Mouse (Mus musculus): Measurements from ENCODE around the gene Hbb-bh2. TPM values are rescaled to one million over a fixed set of nuclear protein-coding genes. Genes with fewer than 3 reads are reported as not detected.

The Hbb-bh2 gene
- polyA plus RNA-seq (2016; fragmentation: Nextera tagmentation; extraction: Ambion mirVana) = 0.50 TPM in 1 of 2 replicates, not detected in the other

GRCm38 (mm10) chr7:103840268-103840667 is at the start of gene Hbb-bh2:
Gene Hbb-bh2 (minus strand): TSS chr7:103840520.
- H3K4me3 ChIP-seq (replicated peaks) = no peak within 1 kb of the TSS
- WGBS = 75% methylated on average over 3 of the region's 3 CpGs
- no peak within 1 kb of the TSS for H3K4me2 ChIP-seq
- no peak within 1 kb of the TSS for H3K27ac ChIP-seq
- ATAC-seq (ENCODE audit: low FRiP score) = no peak
- no peaks in the 10 kb centered on the region for H3K27me3 ChIP-seq
- H3K9me3 ChIP-seq = no peaks in the 10 kb centered on the region
- no peaks in the 10 kb centered on the region for H3K36me3 ChIP-seq (replicated peaks)
- no peaks in the 10 kb centered on the region for H3K4me1 ChIP-seq
- no peak within 1 kb of the TSS for H3K9ac ChIP-seq

GRCm38 (mm10) chr7:103886152-103886551 is 45.8 kb upstream of the Hbb-bh2 start, which contains the start of gene Olfr66:
Gene Olfr66 (minus strand): TSS chr7:103886252.
- no peak within 1 kb of the TSS for H3K4me3 ChIP-seq (replicated peaks)
- no peaks in the 10 kb centered on the region for H3K27me3 ChIP-seq
- ATAC-seq (ENCODE audit: low FRiP score) = no peak
- no peaks in the 10 kb centered on the region for H3K9me3 ChIP-seq
- H3K4me2 ChIP-seq = no peak within 1 kb of the TSS
- no peak within 1 kb of the TSS for H3K27ac ChIP-seq
- no peaks in the 10 kb centered on the region for H3K36me3 ChIP-seq (replicated peaks)
- H3K9ac ChIP-seq = no peak within 1 kb of the TSS
- no peaks in the 10 kb centered on the region for H3K4me1 ChIP-seq

GRCm38 (mm10) chr7:103877093-103877492 is 36.8 kb upstream of the Hbb-bh2 start:
- Histone ChIP-seq H3K27ac (no peak overlapping the region), H3K27me3 (no peaks in the 10 kb centered on the region), H3K9me3 (no peaks in the 10 kb centered on the region), H3K4me3 (replicated peaks) (no peak overlapping the region), H3K4me2 (no peak overlapping the region), H3K4me1 (no peaks in the 10 kb centered on the region), H3K9ac (no peak overlapping the region), H3K36me3 (replicated peaks) (no peaks in the 10 kb centered on the region)
- WGBS = 85% methylated on average over 2 of the region's 2 CpGs
- ATAC-seq (ENCODE audit: low FRiP score) = no peak

- H3K36me3 ChIP-seq (replicated peaks) = no peaks in the 10 kb centered on the region
- no peak overlapping the region for H3K27ac ChIP-seq
- H3K4me1 ChIP-seq = no peaks in the 10 kb centered on the region
- H3K27me3 ChIP-seq = no peaks in the 10 kb centered on the region
- no peaks in the 10 kb centered on the region for H3K9me3 ChIP-seq
- no peak for ATAC-seq (ENCODE audit: low FRiP score)
- no peak overlapping the region for H3K9ac ChIP-seq
- WGBS = 62% methylated on average over 5 of the region's 5 CpGs
- no peak overlapping the region for H3K4me3 ChIP-seq (replicated peaks)
- H3K4me2 ChIP-seq = no peak overlapping the region
Observed at GRCm38 (mm10) chr7:103874451-103874850, 34.1 kb upstream of the Hbb-bh2 start.

GRCm38 (mm10) chr7:103873064-103873463 is 32.7 kb upstream of the Hbb-bh2 start:
- no peak overlapping the region for H3K4me2 ChIP-seq

GRCm38 (mm10) chr7:103870667-103871066 is 30.3 kb upstream of the Hbb-bh2 start:
- H3K4me3 ChIP-seq (replicated peaks) = no peak overlapping the region
- H3K9ac ChIP-seq = no peak overlapping the region
- no peaks in the 10 kb centered on the region for H3K27me3 ChIP-seq
- no peaks in the 10 kb centered on the region for H3K36me3 ChIP-seq (replicated peaks)
- H3K27ac ChIP-seq = no peak overlapping the region
- H3K4me2 ChIP-seq = no peak overlapping the region
- no peak for ATAC-seq (ENCODE audit: low FRiP score)
- no peaks in the 10 kb centered on the region for H3K9me3 ChIP-seq
- no peaks in the 10 kb centered on the region for H3K4me1 ChIP-seq

More at GRCm38 (mm10) chr7:103873064-103873463, 32.7 kb upstream of the Hbb-bh2 start:
- no peak; the same call in 1 of the 2 replicates for ATAC-seq (ENCODE audit: low FRiP score)
- Histone ChIP-seq H3K36me3 (replicated peaks) (no peaks in the 10 kb centered on the region), H3K9ac (no peak overlapping the region), H3K9me3 (no peaks in the 10 kb centered on the region), H3K4me1 (no peaks in the 10 kb centered on the region), H3K27me3 (no peaks in the 10 kb centered on the region), H3K27ac (no peak overlapping the region), H3K4me3 (replicated peaks) (no peak overlapping the region)
- WGBS = 10% methylated on average over 1 of the region's 1 CpGs

- no peaks in the 10 kb centered on the region for H3K27me3 ChIP-seq
- no peak for ATAC-seq (ENCODE audit: low FRiP score)
- no peak overlapping the region for H3K9ac ChIP-seq
- H3K36me3 ChIP-seq (replicated peaks) = no peaks in the 10 kb centered on the region
- H3K9me3 ChIP-seq = no peaks in the 10 kb centered on the region
- no peak overlapping the region for H3K4me2 ChIP-seq
- no peaks in the 10 kb centered on the region for H3K4me1 ChIP-seq
- H3K27ac ChIP-seq = no peak overlapping the region
- H3K4me3 ChIP-seq (replicated peaks) = no peak overlapping the region
Observed at GRCm38 (mm10) chr7:103865716-103866115, 25.4 kb upstream of the Hbb-bh2 start.

GRCm38 (mm10) chr7:103861531-103861930 is 21.2 kb upstream of the Hbb-bh2 start:
- no peak for ATAC-seq (ENCODE audit: low FRiP score)
- H3K4me1 ChIP-seq = no peaks in the 10 kb centered on the region
- H3K9ac ChIP-seq = no peak overlapping the region
- no peak overlapping the region for H3K27ac ChIP-seq
- no peaks in the 10 kb centered on the region for H3K27me3 ChIP-seq
- no peaks in the 10 kb centered on the region for H3K9me3 ChIP-seq
- H3K36me3 ChIP-seq (replicated peaks) = no peaks in the 10 kb centered on the region
- 79% methylated on average over 3 of the region's 3 CpGs for WGBS
- no peak overlapping the region for H3K4me3 ChIP-seq (replicated peaks)
- H3K4me2 ChIP-seq = no peak overlapping the region

GRCm38 (mm10) chr7:103860855-103861254 is 20.5 kb upstream of the Hbb-bh2 start:
- H3K4me1 ChIP-seq = no peaks in the 10 kb centered on the region
- no peaks in the 10 kb centered on the region for H3K36me3 ChIP-seq (replicated peaks)
- no peak overlapping the region for H3K4me3 ChIP-seq (replicated peaks)
- no peak overlapping the region for H3K4me2 ChIP-seq
- H3K9me3 ChIP-seq = no peaks in the 10 kb centered on the region
- no peak for ATAC-seq (ENCODE audit: low FRiP score)
- H3K27me3 ChIP-seq = no peaks in the 10 kb centered on the region
- no peak overlapping the region for H3K27ac ChIP-seq
- no peak overlapping the region for H3K9ac ChIP-seq
- 48% methylated on average over 1 of the region's 1 CpGs for WGBS

GRCm38 (mm10) chr7:103859076-103859475 is 18.8 kb upstream of the Hbb-bh2 start:
- ATAC-seq (ENCODE audit: low FRiP score) = peak; percentile 36; the same call in 1 of the 2 replicates
- Histone ChIP-seq H3K4me1 (no peaks in the 10 kb centered on the region), H3K27me3 (no peaks in the 10 kb centered on the region), H3K27ac (no peak overlapping the region), H3K4me2 (no peak overlapping the region), H3K4me3 (replicated peaks) (no peak overlapping the region), H3K36me3 (replicated peaks) (no peaks in the 10 kb centered on the region), H3K9me3 (no peaks in the 10 kb centered on the region), H3K9ac (no peak overlapping the region)
- 85% methylated on average over 2 of the region's 2 CpGs for WGBS

- Histone ChIP-seq H3K4me3 (replicated peaks) (no peak overlapping the region), H3K27me3 (no peaks in the 10 kb centered on the region), H3K4me1 (no peaks in the 10 kb centered on the region), H3K9me3 (no peaks in the 10 kb centered on the region), H3K4me2 (no peak overlapping the region), H3K27ac (no peak overlapping the region), H3K9ac (no peak overlapping the region), H3K36me3 (replicated peaks) (no peaks in the 10 kb centered on the region)
- no peak for ATAC-seq (ENCODE audit: low FRiP score)
- WGBS = 65% methylated on average over 1 of the region's 1 CpGs
Observed at GRCm38 (mm10) chr7:103854669-103855068, 14.3 kb upstream of the Hbb-bh2 start.

- Histone ChIP-seq H3K36me3 (replicated peaks) (no peaks in the 10 kb centered on the region), H3K9ac (no peak within 1 kb of the TSS), H3K4me2 (no peak within 1 kb of the TSS), H3K27ac (no peak within 1 kb of the TSS), H3K4me1 (no peaks in the 10 kb centered on the region), H3K4me3 (replicated peaks) (no peak within 1 kb of the TSS), H3K9me3 (no peaks in the 10 kb centered on the region), H3K27me3 (no peaks in the 10 kb centered on the region)
- 76% methylated on average over 2 of the region's 2 CpGs for WGBS
- 0 out of 2 replicates have a peak, but pooled peaks have one; percentile 36 for ATAC-seq (ENCODE audit: low FRiP score)
Observed at GRCm38 (mm10) chr7:103853090-103853489, 12.8 kb upstream of the Hbb-bh2 start, which contains the start of gene Hbb-y. Gene Hbb-y (minus strand): TSS chr7:103853216.

- H3K4me2 ChIP-seq = no peak overlapping the region
- no peak overlapping the region for H3K4me3 ChIP-seq (replicated peaks)
- H3K4me1 ChIP-seq = no peaks in the 10 kb centered on the region
- H3K9ac ChIP-seq = no peak overlapping the region
- WGBS = 67% methylated on average over 1 of the region's 2 CpGs
- no peaks in the 10 kb centered on the region for H3K9me3 ChIP-seq
- H3K36me3 ChIP-seq (replicated peaks) = no peaks in the 10 kb centered on the region
- no peak overlapping the region for H3K27ac ChIP-seq
- no peaks in the 10 kb centered on the region for H3K27me3 ChIP-seq
- no peak for ATAC-seq (ENCODE audit: low FRiP score)
Observed at GRCm38 (mm10) chr7:103844525-103845325, 4.4 kb upstream of the Hbb-bh2 start.
